Mouse (Mus musculus) midbrain, embryonic 12.5 days (tissue): ENCODE results near the gene Edem1. TPM values are rescaled to one million over a fixed set of nuclear protein-coding genes. Genes with fewer than 3 reads are reported as not detected.

Experiments used
- ATAC-seq: fragments of 200-750 bp; cut with Nextera tagmentation; 2 replicates; pipeline ENCODE4 v1.8.0; 2017; ENCODE audit warnings: low read depth, moderate TSS enrichment, moderate library complexity; ENCODE audit not compliant: low FRiP score
- H3K27ac ChIP-seq: fragments of 300-500 bp; sonication (generic); replicated peaks from 2 replicates; pipeline ENCODE4 v1.5.1; 2016; ENCODE audit warnings: mild to moderate bottlenecking
- H3K27me3 ChIP-seq: fragments of 300-500 bp; sonication (generic); 2 replicates; pipeline ENCODE4 v1.6.1; 2016; ENCODE audit warnings: mild to moderate bottlenecking
- H3K36me3 ChIP-seq: fragments of 300-500 bp; sonication (generic); 2 replicates; pipeline ENCODE4 v1.6.1; 2016
- H3K4me1 ChIP-seq: fragments of 300-500 bp; sonication (generic); 2 replicates; pipeline ENCODE4 v1.6.1; 2016
- H3K4me2 ChIP-seq: fragments of 300-500 bp; sonication (generic); replicated peaks from 2 replicates; pipeline ENCODE4 v1.6.1; 2016; ENCODE audit warnings: mild to moderate bottlenecking, moderate library complexity
- H3K4me3 ChIP-seq: fragments of 300-500 bp; sonication (generic); 2 replicates; pipeline ENCODE4 v1.5.1; 2016; ENCODE audit warnings: mild to moderate bottlenecking
- H3K9ac ChIP-seq: fragments of 300-500 bp; sonication (generic); replicated peaks from 2 replicates; pipeline ENCODE4 v1.6.1; 2016; ENCODE audit warnings: mild to moderate bottlenecking, moderate library complexity
- H3K9me3 ChIP-seq: fragments of 300-500 bp; sonication (generic); 2 replicates; pipeline ENCODE4 v1.6.1; 2016; ENCODE audit warnings: mild to moderate bottlenecking
- WGBS: fragments of 180-500 bp; shearing (Covaris S2); methylation state at CpG from one replicate; pipeline ENCODE4 v1.1.7; 2016; 5-methylcytosine and 5-hydroxymethylcytosine counted together
- polyA plus RNA-seq: library from polyadenylated mRNA; unstranded; fragments of >200 nt; fragmentation: Nextera tagmentation; extraction: Ambion mirVana; gene quantifications from 2 replicates; pipeline ENCODE4 v1.2.1, GENCODE M21; 2016

Edem1 gene
- polyA plus RNA-seq, 1 experiment from 2014 or later: 15.0 TPM

GRCm38 (mm10) chr6:108832989-108833388 is 4.5 kb downstream of the Edem1 start:
- 94% methylated on average over 6 of the region's 6 CpGs for WGBS
- no peak overlapping the region for H3K27ac ChIP-seq
- H3K4me2 ChIP-seq: no peak overlapping the region
- no peaks in the 10 kb centered on the region; the same call in 1 of the 2 replicates for H3K36me3 ChIP-seq
- no peak overlapping the region for H3K9ac ChIP-seq
- no peaks in the 10 kb centered on the region for H3K9me3 ChIP-seq
- H3K27me3 ChIP-seq: no peaks in the 10 kb centered on the region
- ATAC-seq: no peak
- no peak overlapping the region for H3K4me3 ChIP-seq
- H3K4me1 ChIP-seq: peaks cover 19% of the 10 kb centered on the region

DNA sequence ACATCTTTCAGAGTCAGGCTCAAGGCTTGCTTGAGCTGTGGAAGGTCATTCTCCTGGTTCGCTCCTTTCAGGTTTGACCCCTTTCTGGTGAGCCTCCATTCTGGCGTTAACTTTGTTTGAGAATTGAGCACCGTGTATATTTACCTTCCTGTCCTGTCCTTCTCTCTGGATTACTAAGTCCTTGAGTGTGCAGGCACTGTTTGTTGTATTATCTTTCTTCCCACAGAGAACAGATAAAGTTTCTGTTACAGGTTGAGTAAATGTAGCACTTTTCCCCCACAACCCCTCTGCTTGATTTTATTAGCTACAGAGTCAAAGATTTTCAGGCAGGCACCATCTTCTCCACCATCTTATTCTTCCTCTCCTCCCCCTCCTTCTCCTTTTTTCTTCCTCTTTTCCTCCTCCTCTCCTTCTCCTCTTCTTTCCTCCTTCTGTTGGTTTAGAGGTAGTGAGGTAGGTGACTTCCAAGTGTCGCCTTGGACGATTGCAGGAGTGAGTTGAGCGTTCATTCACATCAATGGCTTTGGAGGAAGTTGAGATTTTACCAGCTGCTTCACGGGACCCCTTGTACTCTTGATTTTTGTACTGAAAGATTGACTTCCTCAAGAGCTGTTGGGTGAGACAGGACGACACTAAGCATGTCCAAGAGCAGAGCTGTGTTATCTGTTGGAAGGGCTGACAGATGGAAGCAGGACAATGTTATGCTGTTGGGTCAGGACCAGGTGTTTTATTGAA is 5.7 kb downstream of the Edem1 start:
- Histone ChIP-seq H3K27ac (no peak overlapping the region), H3K36me3 (peaks cover 4% of the 10 kb centered on the region; the same call in 1 of the 2 replicates), H3K9me3 (no peaks in the 10 kb centered on the region), H3K9ac (no peak overlapping the region), H3K27me3 (no peaks in the 10 kb centered on the region), H3K4me2 (no peak overlapping the region), H3K4me3 (no peak overlapping the region), H3K4me1 (peaks cover 19% of the 10 kb centered on the region)
- ATAC-seq: no peak
- WGBS: 87% methylated on average over 8 of the region's 8 CpGs

GRCm38 (mm10) chr6:108835765-108836691 is 7.6 kb downstream of the Edem1 start:
- Histone ChIP-seq H3K27me3 (no peaks in the 10 kb centered on the region), H3K4me1 (peaks cover 8% of the 10 kb centered on the region), H3K4me3 (no peak overlapping the region), H3K27ac (no peak overlapping the region), H3K9me3 (no peaks in the 10 kb centered on the region), H3K36me3 (peaks cover 14% of the 10 kb centered on the region), H3K4me2 (no peak overlapping the region), H3K9ac (no peak overlapping the region)
- ATAC-seq: no peak
- WGBS: 92% methylated on average over 16 of the region's 16 CpGs

- Histone ChIP-seq H3K4me2 (no peak overlapping the region), H3K36me3 (peaks cover 20% of the 10 kb centered on the region), H3K9me3 (no peaks in the 10 kb centered on the region), H3K27ac (no peak overlapping the region), H3K27me3 (no peaks in the 10 kb centered on the region), H3K9ac (no peak overlapping the region), H3K4me3 (no peak overlapping the region), H3K4me1 (no peaks in the 10 kb centered on the region; the same call in 1 of the 2 replicates)
- ATAC-seq: no peak
- 89% methylated on average over 4 of the region's 4 CpGs for WGBS
Observed at GRCm38 (mm10) chr6:108837081-108837480, 8.6 kb downstream of the Edem1 start.

GRCm38 (mm10) chr6:108837958-108838357 is 9.5 kb downstream of the Edem1 start:
- no peak overlapping the region for H3K9ac ChIP-seq
- no peak overlapping the region for H3K4me2 ChIP-seq
- 91% methylated on average over 4 of the region's 4 CpGs for WGBS
- no peaks in the 10 kb centered on the region for H3K9me3 ChIP-seq
- H3K27ac ChIP-seq: no peak overlapping the region
- no peaks in the 10 kb centered on the region for H3K27me3 ChIP-seq
- ATAC-seq: no peak
- H3K36me3 ChIP-seq: peaks cover 22% of the 10 kb centered on the region
- H3K4me1 ChIP-seq: no peaks in the 10 kb centered on the region; the same call in 1 of the 2 replicates
- no peak overlapping the region for H3K4me3 ChIP-seq

DNA sequence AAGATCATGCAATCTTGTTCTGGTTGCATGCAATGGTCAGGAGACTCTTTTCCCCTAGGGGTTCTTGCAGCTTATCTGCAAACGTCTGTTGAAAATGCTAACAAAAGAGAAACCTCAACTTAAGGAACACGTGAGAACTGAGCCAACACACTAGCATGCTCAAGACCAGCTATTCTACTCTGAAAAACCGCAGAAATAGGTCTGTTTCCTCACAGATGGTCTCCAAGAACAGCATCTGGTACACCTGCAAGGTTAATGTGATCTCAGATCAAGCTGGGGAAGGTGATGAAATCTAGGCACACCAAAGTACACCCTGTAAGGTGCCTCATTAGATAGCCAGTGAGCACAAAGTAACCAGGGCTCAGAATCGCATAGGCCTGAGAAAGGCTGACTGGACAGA is 11.0 kb downstream of the Edem1 start:
- no peaks in the 10 kb centered on the region for H3K9me3 ChIP-seq
- no peak for ATAC-seq
- H3K4me1 ChIP-seq: no peaks in the 10 kb centered on the region; the same call in 1 of the 2 replicates
- H3K4me3 ChIP-seq: no peak overlapping the region
- no peak overlapping the region for H3K9ac ChIP-seq
- H3K4me2 ChIP-seq: no peak overlapping the region
- WGBS: 90% methylated on average over 4 of the region's 4 CpGs
- H3K27me3 ChIP-seq: no peaks in the 10 kb centered on the region
- peaks cover 36% of the 10 kb centered on the region for H3K36me3 ChIP-seq
- H3K27ac ChIP-seq: no peak overlapping the region

DNA sequence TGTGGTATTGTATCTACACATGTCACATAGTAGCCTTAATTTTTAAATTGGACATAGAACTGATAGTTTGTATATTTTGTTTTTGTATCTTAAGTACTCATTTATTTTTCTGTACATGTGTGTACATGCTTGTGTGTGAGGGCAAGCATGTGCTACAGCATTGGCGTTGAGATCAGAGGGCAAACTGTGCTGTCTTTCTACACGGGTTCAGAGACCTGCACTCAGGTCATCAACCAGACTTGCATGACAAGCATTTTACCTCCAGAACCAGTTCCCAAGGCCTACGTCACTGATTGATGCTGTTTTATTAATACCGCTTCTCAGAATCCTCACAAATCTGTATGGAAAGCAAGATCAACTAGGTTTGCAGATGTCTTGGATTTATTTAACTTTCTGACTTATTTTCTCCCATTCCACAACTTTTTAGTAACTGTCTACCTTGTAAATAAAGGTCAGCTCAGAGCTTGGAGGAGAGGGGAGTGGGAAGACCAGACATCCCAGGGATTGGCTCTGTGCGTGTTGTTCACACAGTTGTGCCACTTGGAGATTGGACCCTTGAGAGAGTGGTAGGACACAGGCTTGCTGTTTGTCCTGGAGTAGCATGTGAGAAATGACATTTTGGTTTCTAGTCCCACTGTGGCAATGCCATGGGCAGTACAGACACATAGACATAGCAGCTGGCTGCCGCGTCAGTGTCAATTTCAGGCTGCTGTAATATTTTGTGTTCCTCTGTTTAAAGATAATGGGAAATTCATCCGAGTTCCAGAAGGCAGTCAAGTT is 12.6 kb downstream of the Edem1 start:
- no peak for ATAC-seq
- Histone ChIP-seq H3K36me3 (peaks cover 41% of the 10 kb centered on the region), H3K9ac (no peak overlapping the region), H3K27me3 (no peaks in the 10 kb centered on the region), H3K4me1 (no peaks in the 10 kb centered on the region), H3K4me3 (no peak overlapping the region), H3K9me3 (no peaks in the 10 kb centered on the region), H3K27ac (no peak overlapping the region), H3K4me2 (no peak overlapping the region)
- 96% methylated on average over 8 of the region's 8 CpGs for WGBS

- no peak for ATAC-seq
- peaks cover 38% of the 10 kb centered on the region for H3K36me3 ChIP-seq
- whole genome bisulfite sequencing: 77% methylated on average over 1 of the region's 1 CpGs
- H3K9ac ChIP-seq: no peak overlapping the region
- no peaks in the 10 kb centered on the region for H3K9me3 ChIP-seq
- no peaks in the 10 kb centered on the region for H3K27me3 ChIP-seq
- no peaks in the 10 kb centered on the region for H3K4me1 ChIP-seq
- no peak overlapping the region for H3K4me3 ChIP-seq
- H3K27ac ChIP-seq: no peak overlapping the region
- no peak overlapping the region for H3K4me2 ChIP-seq
Observed at GRCm38 (mm10) chr6:108843664-108844063, 15.2 kb downstream of the Edem1 start.

GRCm38 (mm10) chr6:108844093-108844492 is 15.7 kb downstream of the Edem1 start:
- no peaks in the 10 kb centered on the region for H3K27me3 ChIP-seq
- H3K27ac ChIP-seq: no peak overlapping the region
- 87% methylated on average over 3 of the region's 3 CpGs for WGBS
- ATAC-seq: no peak
- no peak overlapping the region for H3K4me3 ChIP-seq
- no peaks in the 10 kb centered on the region for H3K9me3 ChIP-seq
- H3K4me1 ChIP-seq: no peaks in the 10 kb centered on the region
- H3K36me3 ChIP-seq: peaks cover 42% of the 10 kb centered on the region
- no peak overlapping the region for H3K4me2 ChIP-seq
- H3K9ac ChIP-seq: no peak overlapping the region

DNA sequence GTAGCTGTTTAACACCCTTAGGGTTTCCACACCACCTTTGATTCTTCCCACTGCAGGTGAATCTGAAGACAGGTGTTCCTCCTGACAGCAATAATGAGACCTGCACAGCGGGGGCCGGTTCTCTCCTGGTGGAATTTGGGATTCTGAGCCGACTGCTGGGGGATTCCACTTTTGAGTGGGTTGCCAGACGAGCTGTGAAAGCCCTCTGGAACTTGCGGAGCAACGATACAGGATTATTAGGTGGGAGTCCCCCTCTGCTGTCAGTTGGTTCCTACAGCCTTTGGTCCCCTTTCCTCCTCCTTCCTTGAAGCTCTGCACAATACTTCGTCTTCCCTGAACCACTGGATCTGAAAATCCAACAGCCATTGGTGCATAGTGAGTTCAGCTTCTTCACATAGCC is 16.3 kb downstream of the Edem1 start:
- no peak overlapping the region for H3K4me3 ChIP-seq
- H3K9me3 ChIP-seq: no peaks in the 10 kb centered on the region
- H3K9ac ChIP-seq: no peak overlapping the region
- H3K27me3 ChIP-seq: no peaks in the 10 kb centered on the region
- no peaks in the 10 kb centered on the region for H3K4me1 ChIP-seq
- H3K27ac ChIP-seq: no peak overlapping the region
- H3K36me3 ChIP-seq: peaks cover 41% of the 10 kb centered on the region
- no peak for ATAC-seq
- 93% methylated on average over 7 of the region's 7 CpGs for WGBS
- H3K4me2 ChIP-seq: no peak overlapping the region

- Histone ChIP-seq H3K27me3 (no peaks in the 10 kb centered on the region), H3K27ac (no peak overlapping the region), H3K36me3 (peaks cover 74% of the 10 kb centered on the region), H3K4me1 (no peaks in the 10 kb centered on the region), H3K9me3 (no peaks in the 10 kb centered on the region), H3K4me2 (no peak overlapping the region), H3K9ac (no peak overlapping the region), H3K4me3 (no peak overlapping the region)
- ATAC-seq: no peak
- WGBS: 95% methylated on average over 8 of the region's 8 CpGs
Observed at GRCm38 (mm10) chr6:108852088-108852670, 23.7 kb downstream of the Edem1 start.
